Mouse (Mus musculus): Measurements from ENCODE around the gene Fmod. TPM values are rescaled to one million over a fixed set of nuclear protein-coding genes. Genes with fewer than 3 reads are reported as not detected.

Gene Fmod
- polyA plus RNA-seq, 1 experiment: 9.7 TPM

GRCm38 (mm10) chr1:134074184-134074583, 37.1 kb downstream of the Fmod start:
- Histone ChIP-seq H3K27me3 (replicated peaks; ENCODE audit: control insufficient read depth, insufficient read depth, low read length) (no peaks in the 10 kb centered on the region), H3K4me1 (ENCODE audit: control insufficient read depth, insufficient read depth, low read length) (peaks cover 29% of the 10 kb centered on the region), H3K27ac (ENCODE audit: insufficient read depth, low read depth, low read length) (no peak overlapping the region), H3K36me3 (ENCODE audit: control insufficient read depth, insufficient read depth, low read length) (peaks cover 2% of the 10 kb centered on the region; the same call in 1 of the 2 replicates), H3K4me3 (ENCODE audit: insufficient read depth, low read depth, low read length) (no peak overlapping the region)
- 59% methylated on average over 3 of the region's 3 CpGs for WGBS
- no peak for TF ChIP-seq POLR2A (IDR thresholded peaks at IDR 0.05; ENCODE audit: low read depth, low read length)
- TF ChIP-seq CTCF (conservative IDR thresholded peaks at IDR 0.05; ENCODE audit: insufficient read depth, insufficient read length, low read depth, low read length): no peak
- DNase-seq: no peak

- peaks cover 2% of the 10 kb centered on the region; the same call in 1 of the 2 replicates for H3K36me3 ChIP-seq (ENCODE audit: control insufficient read depth, insufficient read depth, low read length)
- H3K27ac ChIP-seq (ENCODE audit: insufficient read depth, low read depth, low read length): no peak overlapping the region
- no peak for TF ChIP-seq CTCF (conservative IDR thresholded peaks at IDR 0.05; ENCODE audit: insufficient read depth, insufficient read length, low read depth, low read length)
- WGBS: 63% methylated on average over 10 of the region's 10 CpGs
- peaks cover 28% of the 10 kb centered on the region for H3K4me1 ChIP-seq (ENCODE audit: control insufficient read depth, insufficient read depth, low read length)
- no peaks in the 10 kb centered on the region for H3K27me3 ChIP-seq (replicated peaks; ENCODE audit: control insufficient read depth, insufficient read depth, low read length)
- no peak for DNase-seq
- H3K4me3 ChIP-seq (ENCODE audit: insufficient read depth, low read depth, low read length): no peak overlapping the region
These were observed 37.6 kb downstream of the Fmod start for GRCm38 (mm10) chr1:134074606-134075005.

GRCm38 (mm10) chr1:134075532-134075931, 38.5 kb downstream of the Fmod start:
- 85% methylated on average over 8 of the region's 8 CpGs for WGBS
- TF ChIP-seq POLR2A (IDR thresholded peaks at IDR 0.05; ENCODE audit: low read depth, low read length): no peak
- TF ChIP-seq CTCF (conservative IDR thresholded peaks at IDR 0.05; ENCODE audit: insufficient read depth, insufficient read length, low read depth, low read length): no peak
- H3K36me3 ChIP-seq (ENCODE audit: control insufficient read depth, insufficient read depth, low read length): peaks cover 2% of the 10 kb centered on the region; the same call in 1 of the 2 replicates
- peaks cover 28% of the 10 kb centered on the region for H3K4me1 ChIP-seq (ENCODE audit: control insufficient read depth, insufficient read depth, low read length)
- no peak overlapping the region for H3K4me3 ChIP-seq (ENCODE audit: insufficient read depth, low read depth, low read length)
- H3K27ac ChIP-seq (ENCODE audit: insufficient read depth, low read depth, low read length): no peak overlapping the region
- H3K27me3 ChIP-seq (replicated peaks; ENCODE audit: control insufficient read depth, insufficient read depth, low read length): no peaks in the 10 kb centered on the region
- DNase-seq: no peak

GRCm38 (mm10) chr1:134076789-134077188, 39.7 kb downstream of the Fmod start:
- Histone ChIP-seq H3K4me3 (ENCODE audit: insufficient read depth, low read depth, low read length) (peak overlapping the region; percentile 29), H3K4me1 (ENCODE audit: control insufficient read depth, insufficient read depth, low read length) (peaks cover 31% of the 10 kb centered on the region), H3K36me3 (ENCODE audit: control insufficient read depth, insufficient read depth, low read length) (peaks cover 2% of the 10 kb centered on the region; the same call in 1 of the 2 replicates), H3K27ac (ENCODE audit: insufficient read depth, low read depth, low read length) (no peak overlapping the region), H3K27me3 (replicated peaks; ENCODE audit: control insufficient read depth, insufficient read depth, low read length) (no peaks in the 10 kb centered on the region)
- WGBS: 75% methylated on average over 2 of the region's 2 CpGs
- TF ChIP-seq CTCF (conservative IDR thresholded peaks at IDR 0.05; ENCODE audit: insufficient read depth, insufficient read length, low read depth, low read length) (no peak), POLR2A (IDR thresholded peaks at IDR 0.05; ENCODE audit: low read depth, low read length) (no peak)
- DNase-seq: no peak

GRCm38 (mm10) chr1:134077389-134078060, 40.5 kb downstream of the Fmod start:
- peak; percentile 69 for DNase-seq
- Histone ChIP-seq H3K4me1 (ENCODE audit: control insufficient read depth, insufficient read depth, low read length) (peaks cover 29% of the 10 kb centered on the region), H3K27ac (ENCODE audit: insufficient read depth, low read depth, low read length) (peak overlapping the region; percentile 83), H3K36me3 (ENCODE audit: control insufficient read depth, insufficient read depth, low read length) (peaks cover 2% of the 10 kb centered on the region; the same call in 1 of the 2 replicates), H3K4me3 (ENCODE audit: insufficient read depth, low read depth, low read length) (peak overlapping the region; percentile 80), H3K27me3 (replicated peaks; ENCODE audit: control insufficient read depth, insufficient read depth, low read length) (no peaks in the 10 kb centered on the region)
- TF ChIP-seq CTCF (conservative IDR thresholded peaks at IDR 0.05; ENCODE audit: insufficient read depth, insufficient read length, low read depth, low read length) (peak; percentile 26; the same call in 1 of the 2 replicates), POLR2A (IDR thresholded peaks at IDR 0.05; ENCODE audit: low read depth, low read length) (no peak)
- WGBS: 30% methylated on average over 14 of the region's 14 CpGs

- H3K27ac ChIP-seq (ENCODE audit: insufficient read depth, low read depth, low read length): peak overlapping the region; percentile 83
- peak overlapping the region; percentile 80 for H3K4me3 ChIP-seq (ENCODE audit: insufficient read depth, low read depth, low read length)
- H3K36me3 ChIP-seq (ENCODE audit: control insufficient read depth, insufficient read depth, low read length): peaks cover 2% of the 10 kb centered on the region; the same call in 1 of the 2 replicates
- WGBS: 11% methylated on average over 19 of the region's 19 CpGs
- no peak for DNase-seq
- H3K27me3 ChIP-seq (replicated peaks; ENCODE audit: control insufficient read depth, insufficient read depth, low read length): no peaks in the 10 kb centered on the region
- peaks cover 22% of the 10 kb centered on the region for H3K4me1 ChIP-seq (ENCODE audit: control insufficient read depth, insufficient read depth, low read length)
- TF ChIP-seq CTCF (conservative IDR thresholded peaks at IDR 0.05; ENCODE audit: insufficient read depth, insufficient read length, low read depth, low read length) (no peak), POLR2A (IDR thresholded peaks at IDR 0.05; ENCODE audit: low read depth, low read length) (no peak)
These were observed 41.2 kb downstream of the Fmod start for GRCm38 (mm10) chr1:134078061-134078795.

Measured in kidney, adult 2 months (tissue).